Mouse (Mus musculus): ENCODE data around the gene Lypla2.

The Lypla2 gene

DNA sequence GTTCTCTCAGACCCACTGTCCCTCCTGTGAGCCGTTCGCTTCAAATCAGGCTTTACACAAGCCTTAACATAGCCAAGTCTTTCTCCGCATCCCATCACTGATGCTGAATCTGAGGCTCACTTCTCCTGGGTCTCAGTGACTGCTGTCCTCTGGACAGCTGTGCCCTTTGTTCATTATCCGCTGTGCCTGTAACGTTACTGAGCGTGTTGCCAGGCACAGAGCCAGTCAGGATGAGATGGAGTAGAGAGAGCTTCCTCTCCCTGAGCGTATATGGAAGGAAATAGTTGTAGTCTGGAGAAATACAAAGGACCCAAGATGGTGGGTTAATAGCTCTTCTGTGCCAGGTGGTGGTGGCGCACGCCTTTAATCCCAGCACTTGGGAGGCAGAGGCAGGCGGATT, 23.0 kb downstream of the Lypla2 start:
- WGBS = 71% methylated on average over 10 of the region's 10 CpGs

- 84% methylated on average over 8 of the region's 8 CpGs for WGBS
Measured at GRCm38 (mm10) chr4:135948142-135948541, 24.3 kb downstream of the Lypla2 start.

- 1% methylated on average over 28 of the region's 28 CpGs for WGBS
Measured at GRCm38 (mm10) chr4:135946659-135947301, 25.6 kb downstream of the Lypla2 start.

DNA sequence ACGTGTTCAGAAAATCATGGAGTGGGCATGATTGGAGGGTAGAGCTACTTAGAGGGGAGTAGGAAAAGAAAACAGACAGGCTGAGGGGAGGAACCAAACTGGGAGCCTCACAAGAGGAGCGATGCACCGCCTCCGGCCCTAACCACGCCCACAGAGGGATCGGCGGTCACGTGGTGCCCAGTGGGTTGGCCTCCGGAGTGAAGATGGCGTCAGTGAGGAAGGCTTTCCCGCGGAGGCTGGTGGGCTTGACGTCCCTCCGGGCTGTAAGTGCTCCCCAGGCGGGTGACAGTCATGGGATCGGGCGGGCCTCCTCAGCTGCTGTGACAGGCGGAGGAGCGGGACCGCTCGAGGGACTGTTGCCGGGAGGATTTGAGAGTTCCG, 26.2 kb downstream of the Lypla2 start, which contains the start of gene Hmgcl:
TSS of gene Hmgcl (plus strand) at position 171 of the 381 bp plus-strand sequence.
- under 1% methylated on average over 23 of the region's 23 CpGs for WGBS

GRCm38 (mm10) chr4:135945706-135946105, 26.7 kb downstream of the Lypla2 start:
- 81% methylated on average over 10 of the region's 10 CpGs for WGBS

DNA sequence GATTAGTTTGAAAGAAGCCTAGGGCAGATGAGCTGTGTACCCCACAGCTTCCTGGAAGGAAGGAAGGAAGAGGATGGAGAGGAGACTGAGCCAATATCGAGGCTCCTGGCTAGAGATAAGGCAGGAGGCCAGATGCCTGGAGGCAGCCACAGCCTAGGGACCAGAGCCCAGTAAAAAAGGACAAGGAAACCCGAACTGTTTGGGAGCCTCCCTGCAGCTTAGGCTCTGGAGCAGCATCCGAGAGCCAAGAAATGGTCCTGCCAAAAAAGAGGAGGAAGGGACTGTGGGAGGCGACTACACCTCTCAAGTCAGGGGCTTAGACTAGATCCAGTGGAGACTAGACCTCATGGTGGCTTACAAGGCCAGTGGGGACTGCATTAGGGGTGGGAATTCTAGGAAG, 29.0 kb downstream of the Lypla2 start:
- 39% methylated on average over 4 of the region's 4 CpGs for WGBS

DNA sequence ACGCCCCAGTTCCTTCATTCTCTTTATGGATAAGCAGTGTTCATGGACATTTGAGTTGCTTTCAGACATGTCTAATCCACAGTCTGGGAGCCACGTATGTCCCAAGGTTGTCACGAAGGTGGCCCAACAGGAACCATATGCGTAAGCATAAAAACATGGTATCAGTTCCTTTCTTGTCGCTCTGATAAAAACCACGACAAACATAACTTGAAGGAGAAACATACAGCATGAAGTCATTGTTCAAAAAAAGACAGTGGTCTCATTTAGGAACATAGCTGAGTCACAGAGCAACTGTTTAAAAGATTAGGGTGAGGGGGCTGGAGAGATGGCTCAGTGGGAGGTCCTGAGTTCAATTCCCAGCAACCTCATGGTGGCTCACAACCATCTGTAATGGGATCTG, 30.2 kb downstream of the Lypla2 start:
- WGBS = 74% methylated on average over 6 of the region's 6 CpGs

- 87% methylated on average over 8 of the region's 8 CpGs for WGBS
Measured at GRCm38 (mm10) chr4:135941026-135941425, 31.4 kb downstream of the Lypla2 start.

DNA sequence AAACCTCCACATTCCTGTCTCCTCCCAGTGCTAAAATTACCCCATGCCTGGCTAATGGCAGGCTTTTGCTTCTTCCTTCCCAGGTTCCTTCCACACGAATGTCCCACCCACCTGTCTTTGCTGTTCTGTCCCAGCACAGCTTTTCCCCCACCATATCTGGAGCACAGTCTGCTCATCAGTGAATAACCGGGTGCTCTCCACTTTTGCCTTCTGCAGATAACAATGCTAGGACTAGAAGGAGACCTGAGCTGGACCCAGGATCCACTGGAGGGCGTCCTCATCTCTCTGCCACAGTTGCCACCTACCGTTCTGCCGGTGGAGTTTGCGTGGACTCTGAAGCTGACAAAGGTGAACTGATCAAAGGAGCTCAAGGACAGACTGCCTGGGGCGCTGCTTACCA, 33.6 kb downstream of the Lypla2 start:
- 85% methylated on average over 7 of the region's 7 CpGs for WGBS

GRCm38 (mm10) chr4:135935502-135935901, 36.9 kb downstream of the Lypla2 start:
- WGBS = 68% methylated on average over 5 of the region's 5 CpGs

DNA sequence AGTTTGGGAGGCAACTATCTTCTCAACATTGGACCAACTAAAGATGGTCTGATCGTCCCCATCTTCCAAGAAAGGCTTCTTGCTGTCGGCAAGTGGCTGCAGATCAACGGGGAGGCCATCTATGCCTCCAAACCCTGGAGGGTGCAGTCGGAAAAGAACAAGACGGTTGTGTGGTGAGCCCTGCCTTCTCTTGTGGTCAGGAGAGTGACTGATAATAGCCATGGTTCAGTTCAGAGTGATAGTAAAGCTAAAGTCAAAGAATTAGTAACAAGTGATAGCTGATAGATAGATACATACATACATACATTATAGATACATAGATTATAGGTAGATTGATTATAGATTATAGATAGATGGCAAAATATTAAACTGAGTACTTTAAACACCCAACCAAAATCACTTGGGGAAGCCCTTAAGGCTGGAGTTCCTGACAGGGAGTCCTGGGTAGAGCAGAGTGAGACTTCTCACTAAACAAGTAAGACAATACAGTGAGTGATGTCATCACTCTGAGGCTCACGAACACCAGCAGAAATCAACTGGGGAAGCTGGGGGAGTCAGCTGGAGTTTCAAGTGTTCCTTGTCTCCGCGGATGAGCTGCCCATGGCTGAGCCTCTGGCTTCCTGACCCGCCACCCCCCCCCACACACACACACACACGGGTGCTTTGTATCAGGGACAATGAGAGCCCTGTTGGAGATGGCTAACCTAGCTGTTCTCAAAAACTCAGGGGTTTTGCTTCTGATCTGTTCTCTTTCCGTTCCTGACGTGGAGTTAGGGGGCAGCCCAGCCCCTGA, 37.5 kb downstream of the Lypla2 start:
- WGBS = 72% methylated on average over 12 of the region's 12 CpGs

DNA sequence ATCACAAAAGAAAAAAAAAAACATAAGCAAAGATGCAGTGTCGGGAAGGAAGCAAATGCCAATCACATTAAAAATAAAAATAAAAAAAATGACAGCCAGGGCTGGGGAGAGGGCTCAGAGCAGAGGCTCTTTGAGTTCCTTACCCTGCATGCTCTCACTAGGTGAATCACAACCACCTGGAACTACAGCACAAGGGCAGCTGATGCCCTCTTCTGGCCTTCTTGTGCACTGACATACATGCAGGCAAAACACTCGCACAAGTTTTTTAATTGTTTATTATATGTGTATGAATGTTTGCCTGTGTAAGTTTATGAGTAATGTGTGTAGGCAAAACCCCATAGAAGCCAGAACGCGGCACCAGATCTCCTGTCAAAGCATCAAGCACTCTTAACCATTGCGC, 40.6 kb downstream of the Lypla2 start:
- 71% methylated on average over 5 of the region's 5 CpGs for WGBS

GRCm38 (mm10) chr4:135930239-135930638, 42.2 kb downstream of the Lypla2 start:
- 98% methylated on average over 8 of the region's 8 CpGs for WGBS

DNA sequence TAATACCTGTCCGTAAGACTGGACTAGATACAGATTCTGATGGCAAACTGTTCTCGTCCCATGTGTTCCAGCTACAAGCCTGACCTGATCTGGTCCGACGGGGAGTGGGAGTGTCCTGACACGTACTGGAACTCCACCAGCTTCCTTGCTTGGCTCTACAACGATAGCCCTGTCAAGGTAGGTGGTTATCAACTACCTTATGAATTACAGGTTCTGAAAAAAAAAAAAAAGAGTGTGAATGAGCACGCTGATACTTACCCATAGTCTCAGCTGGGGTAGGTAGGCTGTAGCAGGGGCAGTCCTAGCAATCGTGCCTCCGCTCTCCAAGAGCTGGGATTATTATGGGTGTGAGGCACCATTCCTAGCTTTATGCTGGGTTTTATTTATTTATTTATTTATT, 42.6 kb downstream of the Lypla2 start:
- 97% methylated on average over 9 of the region's 9 CpGs for WGBS

GRCm38 (mm10) chr4:135929405-135929804, 43.0 kb downstream of the Lypla2 start:
- WGBS = 95% methylated on average over 5 of the region's 5 CpGs

- 90% methylated on average over 9 of the region's 9 CpGs for WGBS
Measured at GRCm38 (mm10) chr4:135928376-135928775, 44.0 kb downstream of the Lypla2 start.

DNA sequence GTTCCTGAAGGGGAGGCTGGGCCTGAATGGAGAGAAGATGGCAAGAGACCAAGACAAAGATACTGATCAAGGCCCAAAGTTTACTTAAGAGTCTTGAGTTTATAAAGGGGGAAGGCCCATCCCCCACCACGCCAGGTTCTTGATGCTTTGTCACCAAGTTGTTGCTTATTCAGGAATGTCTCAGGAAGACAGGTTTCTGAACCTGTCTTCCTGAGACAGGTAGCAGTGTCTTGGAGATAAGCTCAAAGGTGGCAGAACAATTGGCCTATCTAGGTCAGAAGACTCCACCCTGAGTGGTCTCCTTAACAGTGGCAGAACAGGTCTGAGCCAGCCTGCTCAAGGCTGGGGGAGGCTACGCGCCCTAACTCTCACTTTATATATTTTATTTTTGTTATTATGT, 45.6 kb downstream of the Lypla2 start:
- WGBS = 98% methylated on average over 3 of the region's 3 CpGs

DNA sequence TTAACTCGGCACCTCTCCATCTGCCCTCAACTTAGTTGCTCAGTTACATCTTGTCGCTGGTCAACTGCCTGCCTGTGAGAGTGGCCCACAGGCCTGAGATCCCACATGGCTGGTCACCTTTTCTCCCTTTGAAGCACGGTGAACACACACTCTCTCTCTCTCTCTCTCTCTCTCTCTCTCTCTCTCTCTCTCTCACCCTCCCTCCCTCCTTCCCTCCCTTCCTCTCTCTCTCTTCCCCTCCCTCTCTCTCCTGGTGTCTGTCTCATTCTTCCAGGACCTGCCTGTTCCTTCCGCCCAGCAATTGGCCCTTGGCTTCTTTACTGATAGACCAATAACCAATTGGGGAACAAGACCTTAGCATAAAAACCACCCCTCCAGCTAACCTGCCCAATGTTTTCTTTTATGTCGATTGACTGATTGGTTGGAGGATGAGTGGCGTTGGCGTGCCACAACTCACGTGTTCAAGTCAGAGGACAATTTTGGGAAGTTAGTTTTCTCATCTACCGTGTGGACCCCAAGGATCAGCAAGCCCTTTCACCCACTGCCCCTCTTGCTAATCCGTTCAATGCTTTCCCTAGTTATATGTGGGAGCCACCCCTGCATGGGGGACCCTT, 46.1 kb downstream of the Lypla2 start:
- WGBS = 94% methylated on average over 10 of the region's 10 CpGs

DNA sequence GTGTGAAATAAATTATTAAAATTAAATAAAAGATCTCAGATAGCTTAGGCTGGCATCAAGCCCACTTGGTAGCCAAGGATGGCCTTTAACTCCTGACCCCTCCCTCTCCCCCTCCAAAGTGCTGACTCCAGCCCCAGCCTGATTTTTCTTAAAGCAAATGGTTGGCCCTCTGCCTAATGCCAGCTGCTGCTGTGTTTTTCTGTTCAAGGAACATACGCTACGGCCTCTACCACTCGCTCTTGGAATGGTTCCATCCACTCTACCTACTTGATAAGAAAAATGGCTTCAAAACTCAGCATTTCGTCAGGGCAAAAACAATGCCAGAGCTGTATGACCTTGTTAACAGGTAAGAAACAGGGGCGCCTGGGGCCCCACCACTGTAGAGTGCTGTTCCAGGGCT, 47.1 kb downstream of the Lypla2 start:
- 82% methylated on average over 5 of the region's 5 CpGs for WGBS

- WGBS = 91% methylated on average over 2 of the region's 2 CpGs
Measured at GRCm38 (mm10) chr4:135924418-135924817, 48.0 kb downstream of the Lypla2 start.

DNA sequence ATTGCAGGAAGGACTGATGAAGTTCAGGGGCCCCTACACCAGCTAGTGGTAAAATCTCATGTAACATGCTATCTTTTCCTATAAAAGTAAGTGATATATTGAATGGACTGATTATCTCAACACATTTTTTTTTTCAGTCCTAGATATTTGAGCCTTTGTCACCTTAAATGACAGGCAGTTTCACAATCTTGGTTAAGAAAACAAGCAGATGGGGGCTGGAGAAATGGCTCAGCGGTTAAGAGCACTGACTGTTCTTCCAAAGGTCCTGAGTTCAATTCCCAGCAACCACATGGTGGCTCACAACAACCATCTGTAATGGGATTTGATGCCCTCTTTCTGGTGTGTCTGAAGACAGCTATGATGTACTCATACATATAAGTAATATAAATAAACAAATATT, 50.2 kb downstream of the Lypla2 start:
- WGBS = 98% methylated on average over 1 of the region's 1 CpGs

- 7% methylated on average over 26 of the region's 26 CpGs for WGBS
Measured at GRCm38 (mm10) chr4:135921257-135922120, 50.9 kb downstream of the Lypla2 start.

All from cerebral cortex, adult 2 months (tissue).